Mouse (Mus musculus): ENCODE measurements at regions not wholly inside any gene's neighbourhood (a gene's known extent, or its start where the extent isn't known, plus 50 kb on each side); places are given as distances from the start of the nearest gene placed in this dataset.
A peak's percentile ranks its signal among the peaks of the same experiment; 100 is the strongest.

DNA sequence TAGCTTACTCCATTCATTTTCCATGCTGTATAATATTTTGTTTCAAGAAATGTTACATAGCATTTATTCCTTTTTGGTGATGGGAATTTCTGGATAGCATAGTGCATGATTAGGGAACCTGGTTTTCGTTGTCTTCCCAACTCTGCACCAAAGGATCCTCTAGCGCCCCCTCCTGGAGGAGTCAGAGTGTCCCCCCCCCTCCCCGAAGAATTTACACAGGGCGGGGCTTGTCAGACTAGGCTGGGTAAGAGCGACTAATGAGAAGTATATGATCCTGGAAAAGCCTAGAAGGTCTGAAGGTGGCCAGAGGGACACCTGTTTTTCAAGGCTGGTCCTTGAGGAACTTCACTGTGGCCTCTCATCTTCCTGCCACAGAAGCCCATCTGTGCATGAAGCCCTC is 79.9 kb upstream of the Shb start:
- TF ChIP-seq CTCF (conservative IDR thresholded peaks at IDR 0.05; ENCODE audit: low read length), result peak; percentile 69
- TF ChIP-seq NANOG (IDR thresholded peaks at IDR 0.05; ENCODE audit: borderline replicate concordance, low read length), result no peak
